Mouse (Mus musculus) liver, embryonic 13.5 days (tissue): ENCODE measurements around the gene Depdc1b. TPM values are rescaled to one million over a fixed set of nuclear protein-coding genes. Genes with fewer than 3 reads are reported as not detected.
A peak's percentile ranks its signal among the peaks of the same experiment; 100 is the strongest.

ENCODE experiments used
- ATAC-seq: fragments of 200-750 bp; cut with Nextera tagmentation; 2 replicates; pipeline ENCODE4 v1.8.0; 2017; ENCODE audit warnings: low read depth, mild to moderate bottlenecking, moderate number of reproducible peaks, moderate library complexity
- DNase-seq: peaks from one replicate; pipeline ENCODE4 v3.0.0; 2022
- H3K27ac ChIP-seq: fragments of 300-500 bp; sonication (generic); 2 replicates; pipeline ENCODE4 v1.5.1; 2015; ENCODE audit warnings: moderate library complexity, mild to moderate bottlenecking, inconsistent platforms
- H3K27me3 ChIP-seq: fragments of 300-500 bp; sonication (generic); 2 replicates; pipeline ENCODE4 v1.6.1; 2015; ENCODE audit warnings: mild to moderate bottlenecking, inconsistent platforms
- H3K36me3 ChIP-seq: fragments of 300-500 bp; sonication (generic); 2 replicates; pipeline ENCODE4 v1.6.1; 2015; ENCODE audit warnings: mild to moderate bottlenecking, inconsistent platforms
- H3K4me1 ChIP-seq: fragments of 300-500 bp; sonication (generic); replicated peaks from 2 replicates; pipeline ENCODE4 v1.6.1; 2015; ENCODE audit warnings: inconsistent platforms
- H3K4me2 ChIP-seq: fragments of 300-500 bp; sonication (generic); 2 replicates; pipeline ENCODE4 v1.6.1; 2015; ENCODE audit warnings: inconsistent platforms, mild to moderate bottlenecking, moderate library complexity
- H3K4me3 ChIP-seq: fragments of 300-500 bp; sonication (generic); replicated peaks from 2 replicates; pipeline ENCODE4 v1.5.1; 2015; ENCODE audit warnings: mild to moderate bottlenecking, inconsistent platforms
- H3K9ac ChIP-seq: fragments of 300-500 bp; sonication (generic); 2 replicates; pipeline ENCODE4 v1.6.1; 2015; ENCODE audit warnings: mild to moderate bottlenecking, inconsistent platforms
- H3K9me3 ChIP-seq: fragments of 300-500 bp; sonication (generic); replicated peaks from 2 replicates; pipeline ENCODE4 v1.6.1; 2016; ENCODE audit warnings: inconsistent platforms
- WGBS: fragments of 180-500 bp; shearing (Covaris S2); methylation state at CpG from one replicate; pipeline ENCODE4 v1.1.7; 2015; ENCODE audit not compliant: insufficient replicate concordance; 5-methylcytosine and 5-hydroxymethylcytosine counted together
- polyA plus RNA-seq: library from polyadenylated mRNA; unstranded; fragments of >200 nt; fragmentation: Nextera tagmentation; extraction: Ambion mirVana; gene quantifications from 2 replicates; pipeline ENCODE4 v1.2.1, GENCODE M21; 2015

The Depdc1b gene
- polyA plus RNA-seq = 9.7 and 11.9 TPM in 2 replicates

- Histone ChIP-seq H3K4me2 (peak within 1 kb of the TSS; percentile 80), H3K27ac (peak within 1 kb of the TSS; percentile 99), H3K4me3 (peak within 1 kb of the TSS; percentile 81), H3K9me3 (no peaks in the 10 kb centered on the region), H3K9ac (peak within 1 kb of the TSS; percentile 87), H3K36me3 (peaks cover 9% of the 10 kb centered on the region), H3K4me1 (peaks cover 50% of the 10 kb centered on the region), H3K27me3 (peaks cover 4% of the 10 kb centered on the region; the same call in 1 of the 2 replicates)
- WGBS = under 1% methylated on average over 48 of the region's 48 CpGs
- ATAC-seq (peak; percentile 90), DNase-seq (peak; percentile 95)
Observed at GRCm38 (mm10) chr13:108315702-108316486, at the start of gene Depdc1b. Gene Depdc1b (plus strand): TSS chr13:108316332.

DNA sequence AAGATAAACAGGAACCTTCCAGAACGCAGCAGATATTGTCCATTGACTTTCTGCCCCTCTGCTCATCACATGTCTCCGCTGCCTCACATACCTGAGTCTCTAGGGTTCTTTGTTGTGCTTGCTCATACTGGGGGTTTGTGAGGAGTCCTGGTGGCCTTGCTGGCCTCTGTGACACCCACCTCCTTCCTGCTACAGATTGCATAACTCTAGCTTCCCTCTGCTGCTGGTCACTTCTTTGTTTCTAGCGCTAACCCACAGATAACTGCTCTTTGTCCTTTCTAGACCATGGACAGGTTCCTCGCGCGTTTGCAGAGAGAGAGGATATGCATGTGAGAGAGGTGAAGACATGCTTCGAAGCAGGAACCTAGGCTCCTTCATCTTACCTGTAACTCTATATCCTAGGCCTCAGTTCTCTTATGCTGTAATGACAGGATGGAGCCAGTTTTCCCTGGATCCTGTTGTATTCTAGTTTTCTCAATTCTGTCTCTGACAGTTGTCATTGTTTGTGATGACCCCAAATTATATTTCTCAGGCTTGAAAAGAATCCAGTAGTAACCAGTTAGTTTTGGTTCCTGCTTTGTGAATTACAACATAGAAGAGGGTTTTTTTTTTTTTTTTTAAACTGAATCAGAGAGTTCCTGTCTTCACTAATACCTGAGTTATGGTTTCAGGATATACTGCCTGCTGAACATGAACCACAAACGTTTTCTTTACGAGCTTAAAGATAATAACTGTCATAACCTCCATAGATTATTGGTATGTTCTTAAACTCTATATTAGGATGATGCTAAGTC is 48.1 kb upstream of the Depdc1b start:
- ATAC-seq = no peak
- Histone ChIP-seq H3K4me3 (no peak overlapping the region), H3K9me3 (no peaks in the 10 kb centered on the region), H3K9ac (no peak overlapping the region), H3K36me3 (no peaks in the 10 kb centered on the region), H3K4me1 (0 out of 2 replicates have a peak, but pooled peaks cover 4% of the 10 kb centered on the region), H3K27ac (no peak overlapping the region), H3K4me2 (no peak overlapping the region), H3K27me3 (no peaks in the 10 kb centered on the region)
- no peak for DNase-seq
- 30% methylated on average over 9 of the region's 9 CpGs for WGBS

DNA sequence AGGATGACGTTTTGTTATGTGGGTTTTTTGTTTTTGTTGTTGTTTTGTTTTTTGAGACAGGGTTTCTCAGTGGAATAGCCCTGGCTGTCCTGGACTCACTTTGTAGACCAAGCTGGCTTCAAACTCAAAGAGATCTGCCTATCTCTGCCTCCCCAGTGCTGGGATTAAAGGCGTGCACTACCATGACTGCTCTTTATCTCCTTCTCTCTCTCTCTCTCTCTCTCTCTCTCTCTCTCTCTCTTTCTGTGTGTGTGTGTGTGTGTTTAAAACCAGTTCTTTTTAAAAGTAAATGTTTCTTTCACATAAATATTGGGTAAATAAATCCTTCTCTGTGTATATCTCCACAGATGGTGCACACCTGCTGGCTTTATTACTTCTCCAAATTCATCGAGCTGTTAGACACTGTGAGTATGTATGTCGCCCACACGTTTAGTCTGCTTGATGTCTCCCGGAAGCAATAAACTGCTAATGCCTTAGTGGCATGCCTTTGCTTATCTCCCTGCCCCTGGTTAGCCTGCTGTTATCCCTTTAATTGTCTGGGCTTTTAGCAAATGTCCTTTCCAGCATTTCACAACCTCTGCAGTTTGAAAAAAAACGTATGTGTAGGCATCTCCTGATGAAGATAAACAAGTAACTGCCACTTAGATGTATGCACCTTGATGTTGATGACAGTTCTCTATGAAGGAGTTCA is 44.5 kb upstream of the Depdc1b start:
- WGBS = 26% methylated on average over 7 of the region's 7 CpGs
- Histone ChIP-seq H3K4me3 (no peak overlapping the region), H3K4me1 (0 out of 2 replicates have a peak, but pooled peaks cover 4% of the 10 kb centered on the region), H3K9ac (no peak overlapping the region), H3K27ac (no peak overlapping the region), H3K4me2 (no peak overlapping the region), H3K9me3 (no peaks in the 10 kb centered on the region), H3K27me3 (no peaks in the 10 kb centered on the region), H3K36me3 (no peaks in the 10 kb centered on the region)
- no peak for ATAC-seq
- DNase-seq = no peak

DNA sequence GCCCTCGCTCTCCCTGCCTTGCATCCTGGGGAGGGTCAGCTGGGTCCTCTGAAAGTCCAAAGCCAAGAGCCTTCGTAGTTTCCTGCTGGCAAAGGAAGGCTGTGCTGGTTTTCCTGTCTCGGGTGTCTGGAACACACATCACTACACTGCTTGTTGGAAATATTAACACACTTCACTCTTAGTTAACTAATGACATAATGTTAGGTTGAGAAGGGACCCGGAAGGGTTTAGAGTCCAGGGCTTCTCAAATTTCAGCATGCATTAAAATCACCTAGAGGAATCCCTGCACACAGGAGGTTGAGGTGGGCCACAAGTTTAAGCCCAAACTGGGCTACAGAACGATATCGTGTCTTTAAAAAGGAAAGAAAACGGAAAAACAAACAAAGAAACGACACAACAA is 43.8 kb upstream of the Depdc1b start:
- Histone ChIP-seq H3K4me2 (no peak overlapping the region), H3K4me1 (0 out of 2 replicates have a peak, but pooled peaks cover 4% of the 10 kb centered on the region), H3K9ac (no peak overlapping the region), H3K36me3 (no peaks in the 10 kb centered on the region), H3K27me3 (no peaks in the 10 kb centered on the region), H3K4me3 (no peak overlapping the region), H3K27ac (no peak overlapping the region), H3K9me3 (no peaks in the 10 kb centered on the region)
- no peak for DNase-seq
- ATAC-seq = no peak
- 67% methylated on average over 8 of the region's 8 CpGs for WGBS

DNA sequence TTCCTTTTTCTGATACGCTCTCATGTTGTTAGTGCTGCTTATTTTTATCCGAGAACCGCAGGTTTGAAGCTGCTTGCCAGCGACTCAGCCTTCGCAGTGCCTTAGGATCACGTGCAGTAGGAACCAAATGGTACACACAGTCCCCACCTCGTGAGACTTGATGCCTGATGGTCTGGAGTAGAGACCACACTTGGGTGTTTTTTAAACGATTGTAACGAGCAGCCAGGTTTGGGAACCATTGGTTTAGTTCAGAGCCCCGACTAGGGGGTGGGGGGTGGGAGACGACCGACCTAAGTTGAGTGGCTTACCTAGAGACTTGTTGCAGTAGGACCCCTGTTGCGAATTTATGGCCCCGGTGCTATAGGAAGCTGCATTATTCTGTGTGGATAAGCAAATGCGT is 43.1 kb upstream of the Depdc1b start:
- 65% methylated on average over 15 of the region's 15 CpGs for WGBS
- DNase-seq = no peak
- no peak overlapping the region for H3K4me3 ChIP-seq
- H3K27me3 ChIP-seq = no peaks in the 10 kb centered on the region
- no peak overlapping the region for H3K9ac ChIP-seq
- no peak for ATAC-seq
- H3K27ac ChIP-seq = no peak overlapping the region
- H3K4me1 ChIP-seq = 0 out of 2 replicates have a peak, but pooled peaks cover under 1% of the 10 kb centered on the region
- H3K4me2 ChIP-seq = no peak overlapping the region
- no peaks in the 10 kb centered on the region for H3K36me3 ChIP-seq
- no peaks in the 10 kb centered on the region for H3K9me3 ChIP-seq

- Histone ChIP-seq H3K4me2 (no peak overlapping the region), H3K4me1 (no peaks in the 10 kb centered on the region), H3K4me3 (no peak overlapping the region), H3K27ac (no peak overlapping the region), H3K9me3 (no peaks in the 10 kb centered on the region), H3K36me3 (no peaks in the 10 kb centered on the region), H3K27me3 (no peaks in the 10 kb centered on the region), H3K9ac (no peak overlapping the region)
- ATAC-seq (no peak), DNase-seq (no peak)
- WGBS = 54% methylated on average over 5 of the region's 5 CpGs
Observed at GRCm38 (mm10) chr13:108273456-108273855, 42.7 kb upstream of the Depdc1b start.

- H3K36me3 ChIP-seq = no peaks in the 10 kb centered on the region
- no peak overlapping the region for H3K4me2 ChIP-seq
- DNase-seq (no peak), ATAC-seq (no peak)
- WGBS = 33% methylated on average over 1 of the region's 1 CpGs
- H3K4me1 ChIP-seq = no peaks in the 10 kb centered on the region
- no peak overlapping the region for H3K27ac ChIP-seq
- no peaks in the 10 kb centered on the region for H3K27me3 ChIP-seq
- H3K9ac ChIP-seq = no peak overlapping the region
- H3K4me3 ChIP-seq = no peak overlapping the region
- H3K9me3 ChIP-seq = no peaks in the 10 kb centered on the region
Observed at GRCm38 (mm10) chr13:108276561-108276960, 39.6 kb upstream of the Depdc1b start.

DNA sequence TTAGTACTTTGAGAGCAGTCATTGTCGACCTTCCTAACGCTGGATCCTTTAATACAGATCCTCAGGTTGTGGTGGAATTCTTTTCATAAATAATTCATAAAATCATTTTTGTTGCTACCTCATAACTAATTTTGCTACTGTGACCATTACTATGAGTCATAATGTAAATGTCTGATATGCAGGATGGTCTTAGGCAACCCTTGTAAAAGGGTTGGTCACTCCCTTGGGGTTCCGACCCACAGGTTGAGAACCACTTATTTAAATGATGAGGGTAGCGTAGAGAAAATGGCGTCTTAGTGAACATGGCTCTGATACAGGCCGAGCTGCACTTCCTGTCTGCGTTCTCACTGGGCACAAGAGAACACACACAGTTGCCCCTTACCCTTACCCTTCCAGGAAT is 38.8 kb upstream of the Depdc1b start:
- Histone ChIP-seq H3K4me3 (no peak overlapping the region), H3K27me3 (no peaks in the 10 kb centered on the region), H3K4me1 (no peaks in the 10 kb centered on the region), H3K9me3 (no peaks in the 10 kb centered on the region), H3K36me3 (no peaks in the 10 kb centered on the region), H3K27ac (no peak overlapping the region), H3K9ac (no peak overlapping the region), H3K4me2 (no peak overlapping the region)
- whole genome bisulfite sequencing = 67% methylated on average over 7 of the region's 7 CpGs
- ATAC-seq = no peak
- no peak for DNase-seq

GRCm38 (mm10) chr13:108278592-108278991 is 37.5 kb upstream of the Depdc1b start:
- no peak overlapping the region for H3K9ac ChIP-seq
- H3K36me3 ChIP-seq = no peaks in the 10 kb centered on the region
- ATAC-seq = no peak
- H3K27ac ChIP-seq = no peak overlapping the region
- DNase-seq = no peak
- H3K9me3 ChIP-seq = no peaks in the 10 kb centered on the region
- H3K4me1 ChIP-seq = no peaks in the 10 kb centered on the region
- no peak overlapping the region for H3K4me2 ChIP-seq
- no peaks in the 10 kb centered on the region for H3K27me3 ChIP-seq
- no peak overlapping the region for H3K4me3 ChIP-seq
- 72% methylated on average over 6 of the region's 6 CpGs for WGBS

DNA sequence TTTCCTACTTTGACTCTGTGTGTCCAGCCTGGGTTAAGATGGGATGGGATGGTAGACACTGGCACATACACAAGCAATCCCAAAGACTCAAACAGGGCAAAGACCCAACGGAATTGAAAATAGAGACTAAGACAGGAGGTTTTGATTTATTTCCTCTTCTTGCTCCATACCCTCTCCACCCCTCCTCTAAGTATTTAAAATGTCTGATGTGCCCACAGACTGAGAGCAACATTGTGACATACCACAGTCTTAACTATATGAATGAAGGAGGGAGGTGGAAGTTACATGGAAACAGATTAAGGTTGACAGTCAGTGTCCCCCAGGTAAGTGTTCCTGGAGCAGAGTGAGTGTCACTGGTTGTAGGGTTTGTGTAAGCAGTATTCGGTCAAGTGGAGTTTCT is 31.8 kb upstream of the Depdc1b start:
- Histone ChIP-seq H3K4me2 (no peak overlapping the region), H3K9me3 (no peaks in the 10 kb centered on the region), H3K4me3 (no peak overlapping the region), H3K9ac (no peak overlapping the region), H3K27ac (no peak overlapping the region), H3K36me3 (no peaks in the 10 kb centered on the region), H3K27me3 (no peaks in the 10 kb centered on the region), H3K4me1 (0 out of 2 replicates have a peak, but pooled peaks cover 3% of the 10 kb centered on the region)
- 66% methylated on average over 2 of the region's 2 CpGs for WGBS
- ATAC-seq (no peak), DNase-seq (no peak)

- DNase-seq (no peak), ATAC-seq (no peak)
- Histone ChIP-seq H3K27me3 (no peaks in the 10 kb centered on the region), H3K4me2 (no peak overlapping the region), H3K27ac (no peak overlapping the region), H3K9ac (no peak overlapping the region), H3K4me1 (peaks cover 13% of the 10 kb centered on the region), H3K9me3 (no peaks in the 10 kb centered on the region), H3K36me3 (no peaks in the 10 kb centered on the region), H3K4me3 (no peak overlapping the region)
- WGBS = 21% methylated on average over 3 of the region's 3 CpGs
Observed at GRCm38 (mm10) chr13:108287953-108288352, 28.2 kb upstream of the Depdc1b start.
